Comparison of ENCODE assay signal across 24 mouse cellular contexts in genomic region chr6:77827526-77827925, GRCm38 (mm10).
DNase-seq lines count a peak whose midpoint lies in the region; ATAC-seq lines count a peak whose summit lies in the region.
"Had no signal": no experiment of that assay in that cellular context is flagged by ENCODE, and none has a peak within 500 bp of the region (broad histone marks: within the 10 kb centered on the region; RNA-seq: fewer than 3 reads in every experiment).

No protein-coding gene starts in this region.

- H3K4me3 ChIP-seq in hindbrain, embryonic 11.5 days (ENCODE audit: low read depth, low read length): no peak overlapping the region
- H3K4me3 ChIP-seq in hindbrain, embryonic 10.5 days: no peak overlapping the region
- H3K4me3 ChIP-seq in midbrain, embryonic 12.5 days: no peak overlapping the region
- H3K4me3 ChIP-seq in midbrain, embryonic 16.5 days (ENCODE audit: low read depth, low read length): no peak overlapping the region
- H3K4me3 ChIP-seq in neural tube, embryonic 13.5 days: no peak overlapping the region
- H3K4me3 ChIP-seq: embryonic facial prominence, embryonic 15.5 days; erythroblast, embryonic 14.5 days; forebrain, embryonic 10.5 days; heart, embryonic 10.5 days; intestine, embryonic 15.5 days had no signal

- WGBS in hindbrain, embryonic 11.5 days: 57% methylated on average over 1 of the region's 1 CpGs
- 75% methylated on average over 1 of the region's 1 CpGs for WGBS in hindbrain, embryonic 10.5 days
- WGBS in midbrain, embryonic 12.5 days: 54% methylated on average over 1 of the region's 1 CpGs
- WGBS in midbrain, embryonic 16.5 days: 49% methylated on average over 1 of the region's 1 CpGs
- 35% methylated on average over 1 of the region's 1 CpGs for whole genome bisulfite sequencing in neural tube, embryonic 13.5 days

- peak; percentile 10 for DNase-seq in embryo, embryonic 11 days
- no peak for DNase-seq in embryo, embryonic 10.5 days (ENCODE audit: low spot score)
- peak; percentile 27 for DNase-seq in hindbrain, embryonic 11.5 days (ENCODE audit: low spot score)
- no peak for DNase-seq in hindbrain, embryonic 10.5 days (ENCODE audit: low spot score)
- no peak for DNase-seq in neural tube, embryonic 10.5 days (ENCODE audit: extremely low spot score, low spot score)
- DNase-seq: adrenal gland, postnatal 10 days; B cell, adult 2 months; cerebellum, adult 18-20 months; cerebellum, adult 9-11 months; cerebellum, postnatal 36 days; gastrocnemius, postnatal 10 days; heart, adult 18-20 months; heart, postnatal 10 days; heart, postnatal 4 days had no signal

- no peaks in the 10 kb centered on the region for H3K4me1 ChIP-seq in hindbrain, embryonic 11.5 days (replicated peaks; ENCODE audit: control insufficient read depth, insufficient read depth, low read length)
- H3K4me1 ChIP-seq in hindbrain, embryonic 10.5 days (replicated peaks): no peaks in the 10 kb centered on the region
- H3K4me1 ChIP-seq in midbrain, embryonic 12.5 days: peaks cover 4% of the 10 kb centered on the region; the same call in 1 of the 2 replicates
- peaks cover 12% of the 10 kb centered on the region; the same call in 1 of the 2 replicates for H3K4me1 ChIP-seq in midbrain, embryonic 16.5 days (ENCODE audit: control insufficient read depth, insufficient read depth, low read length)
- peaks cover 15% of the 10 kb centered on the region for H3K4me1 ChIP-seq in neural tube, embryonic 13.5 days (replicated peaks)
- H3K4me1 ChIP-seq: embryonic facial prominence, embryonic 15.5 days; forebrain, embryonic 10.5 days; heart, embryonic 10.5 days; intestine, embryonic 15.5 days had no signal

- no peaks in the 10 kb centered on the region for H3K27me3 ChIP-seq in hindbrain, embryonic 11.5 days (ENCODE audit: control insufficient read depth, insufficient read depth, low read length)
- H3K27me3 ChIP-seq in hindbrain, embryonic 10.5 days (ENCODE audit: insufficient read depth, poor library complexity, severe bottlenecking): no peaks in the 10 kb centered on the region
- H3K27me3 ChIP-seq in midbrain, embryonic 12.5 days: no peaks in the 10 kb centered on the region
- no peaks in the 10 kb centered on the region for H3K27me3 ChIP-seq in midbrain, embryonic 16.5 days (ENCODE audit: control insufficient read depth, insufficient read depth, low read depth, low read length)
- no peaks in the 10 kb centered on the region for H3K27me3 ChIP-seq in neural tube, embryonic 13.5 days
- H3K27me3 ChIP-seq: embryonic facial prominence, embryonic 15.5 days; intestine, embryonic 15.5 days had no signal

- peak; percentile 65; the same call in 1 of the 2 replicates for ATAC-seq in hindbrain, embryonic 11.5 days (ENCODE audit: low FRiP score)
- peak; percentile 78 for ATAC-seq in midbrain, embryonic 12.5 days (ENCODE audit: low FRiP score, low read depth)
- no peak for ATAC-seq in midbrain, embryonic 16.5 days
- peak; percentile 32; the same call in 1 of the 2 replicates for ATAC-seq in neural tube, embryonic 13.5 days (ENCODE audit: low read depth)
- ATAC-seq: CD4-positive, CD25-positive, alpha-beta regulatory T cell, adult 4 months; intestine, embryonic 15.5 days had no signal

- no peak overlapping the region for H3K27ac ChIP-seq in hindbrain, embryonic 11.5 days (ENCODE audit: low read depth, low read length)
- H3K27ac ChIP-seq in hindbrain, embryonic 10.5 days: no peak overlapping the region
- H3K27ac ChIP-seq in midbrain, embryonic 12.5 days (replicated peaks): no peak overlapping the region
- no peak overlapping the region for H3K27ac ChIP-seq in midbrain, embryonic 16.5 days (ENCODE audit: low read length)
- no peak overlapping the region for H3K27ac ChIP-seq in neural tube, embryonic 13.5 days (replicated peaks)
- H3K27ac ChIP-seq: embryonic facial prominence, embryonic 15.5 days; forebrain, embryonic 10.5 days; heart, embryonic 10.5 days; intestine, embryonic 15.5 days had no signal

- no peak overlapping the region for H3K9ac ChIP-seq in hindbrain, embryonic 11.5 days (ENCODE audit: low read depth, low read length)
- H3K9ac ChIP-seq in midbrain, embryonic 12.5 days (replicated peaks): no peak overlapping the region
- no peak overlapping the region for H3K9ac ChIP-seq in midbrain, embryonic 16.5 days (ENCODE audit: low read depth, low read length)
- no peak overlapping the region for H3K9ac ChIP-seq in neural tube, embryonic 13.5 days
- H3K9ac ChIP-seq: embryonic facial prominence, embryonic 15.5 days; intestine, embryonic 15.5 days had no signal

- H3K36me3 ChIP-seq in hindbrain, embryonic 11.5 days (ENCODE audit: control insufficient read depth, insufficient read depth, low read length): no peaks in the 10 kb centered on the region
- no peaks in the 10 kb centered on the region for H3K36me3 ChIP-seq in hindbrain, embryonic 10.5 days
- no peaks in the 10 kb centered on the region for H3K36me3 ChIP-seq in midbrain, embryonic 12.5 days
- H3K36me3 ChIP-seq in midbrain, embryonic 16.5 days (ENCODE audit: control insufficient read depth, insufficient read depth, low read length): no peaks in the 10 kb centered on the region
- no peaks in the 10 kb centered on the region for H3K36me3 ChIP-seq in neural tube, embryonic 13.5 days
- H3K36me3 ChIP-seq: embryonic facial prominence, embryonic 15.5 days; forebrain, embryonic 10.5 days; G1E; heart, embryonic 10.5 days; intestine, embryonic 15.5 days had no signal

- no peak overlapping the region for H3K4me2 ChIP-seq in hindbrain, embryonic 11.5 days (replicated peaks; ENCODE audit: low read depth, low read length)
- no peak overlapping the region for H3K4me2 ChIP-seq in midbrain, embryonic 12.5 days (replicated peaks)
- H3K4me2 ChIP-seq in midbrain, embryonic 16.5 days (ENCODE audit: low read length): no peak overlapping the region
- H3K4me2 ChIP-seq in neural tube, embryonic 13.5 days: no peak overlapping the region
- H3K4me2 ChIP-seq: embryonic facial prominence, embryonic 15.5 days; intestine, embryonic 15.5 days had no signal

- no peaks in the 10 kb centered on the region for H3K9me3 ChIP-seq in hindbrain, embryonic 11.5 days (ENCODE audit: control insufficient read depth, low read length)
- no peaks in the 10 kb centered on the region for H3K9me3 ChIP-seq in hindbrain, embryonic 10.5 days
- H3K9me3 ChIP-seq in midbrain, embryonic 12.5 days: no peaks in the 10 kb centered on the region
- no peaks in the 10 kb centered on the region for H3K9me3 ChIP-seq in midbrain, embryonic 16.5 days (replicated peaks; ENCODE audit: control insufficient read depth, low read length, poor library complexity, severe bottlenecking)
- H3K9me3 ChIP-seq in neural tube, embryonic 13.5 days: no peaks in the 10 kb centered on the region
- H3K9me3 ChIP-seq: embryonic facial prominence, embryonic 15.5 days; forebrain, embryonic 10.5 days; heart, embryonic 10.5 days; intestine, embryonic 15.5 days had no signal

Comparison
In these comparisons a context has a peak if more than half of its experiments do, and no peak if none do; other contexts are left out.
1. DNase-seq: peak in embryo, embryonic 11 days (single experiment) and hindbrain, embryonic 11.5 days (single experiment); none in embryo, embryonic 10.5 days (single experiment), hindbrain, embryonic 10.5 days (single experiment) and neural tube, embryonic 10.5 days (single experiment).